Mouse (Mus musculus) heart, adult 2 months (tissue): Measurements from ENCODE around the gene Ralgps1. TPM values are rescaled to one million over a fixed set of nuclear protein-coding genes. Genes with fewer than 3 reads are reported as not detected.

Experiments
- DNase-seq, 2 experiments: peaks; one replicate each; pipeline ENCODE4 v3.0.0; 2021
- H3K27ac ChIP-seq: fragments of 200-600 bp; 2 replicates; pipeline ENCODE4 v1.8.1; 2022
- H3K27me3 ChIP-seq: fragments of 200-500 bp; 2 replicates; pipeline ENCODE4 v1.6.1; 2012; ENCODE audit warnings: mild to moderate bottlenecking, low read length, inconsistent platforms, mixed read lengths; ENCODE audit not compliant: control insufficient read depth, insufficient read depth
- H3K36me3 ChIP-seq: fragments of 200-500 bp; 2 replicates; pipeline ENCODE4 v1.6.1; 2012; ENCODE audit warnings: low read length, inconsistent platforms; ENCODE audit not compliant: control insufficient read depth, insufficient read depth
- H3K4me1 ChIP-seq: fragments of 200-500 bp; 2 replicates; pipeline ENCODE4 v1.6.1; 2011; ENCODE audit warnings: low read length; ENCODE audit not compliant: control insufficient read depth, insufficient read depth
- H3K4me3 ChIP-seq: fragments of 200-600 bp; 2 replicates; pipeline ENCODE4 v1.8.1; 2022
- H3K79me2 ChIP-seq: fragments of 200-500 bp; replicated peaks from 2 replicates; pipeline ENCODE4 v1.6.1; 2012; ENCODE audit warnings: mild to moderate bottlenecking, inconsistent platforms, low read length, moderate library complexity, mixed read lengths; ENCODE audit not compliant: control insufficient read depth, insufficient read depth
- H3K9ac ChIP-seq: fragments of 200-500 bp; 2 replicates; pipeline ENCODE4 v1.6.1; 2012; ENCODE audit warnings: low read depth, mild to moderate bottlenecking, control low read depth, inconsistent platforms, low read length, mixed read lengths
- CTCF ChIP-seq: fragments of 200-600 bp; IDR thresholded peaks from 2 replicates; pipeline ENCODE4 v1.8.1; 2022; ENCODE audit warnings: antibody characterized with exemption, mild to moderate bottlenecking, moderate library complexity
- EP300 ChIP-seq: fragments of 200-500 bp; IDR thresholded peaks from 2 replicates; pipeline ENCODE4 v1.6.1; 2011; ENCODE audit warnings: low read depth, low read length, control low read depth; ENCODE audit not compliant: insufficient read depth
- POLR2A ChIP-seq: fragments of 200-500 bp; IDR thresholded peaks from 2 replicates; pipeline ENCODE4 v1.6.1; 2011; ENCODE audit warnings: mild to moderate bottlenecking, low read depth, low read length, control low read depth; ENCODE audit not compliant: insufficient read depth
- WGBS: fragments of 180-500 bp; shearing (Covaris S2); methylation state at CpG from one replicate; pipeline ENCODE4 v1.1.7; 2018; 5-methylcytosine and 5-hydroxymethylcytosine counted together
- intact Hi-C: fragments of 180-260 bp; cut with DNase I; formaldehyde crosslinking; loops from one replicate; pipeline ENCODE4 v1.15.1; 2025
- polyA plus RNA-seq: library from polyadenylated mRNA; depleted of rRNA; stranded (reverse); fragments of >200 nt; gene quantifications from 2 replicates; pipeline ENCODE4 v1.2.3, GENCODE M21; 2012
- total RNA-seq, 2 experiments: library from RNA; stranded (reverse); gene quantifications; 2 replicates each; pipeline ENCODE4 v1.2.3; 2021

Gene Ralgps1
- total and polyA plus RNA-seq, 3 experiments = 3.8 to 5.3 (median 4.9) TPM

- Histone ChIP-seq H3K79me2 (no peaks in the 10 kb centered on the region), H3K27ac (no peak overlapping the region), H3K4me3 (no peak overlapping the region), H3K36me3 (no peaks in the 10 kb centered on the region), H3K4me1 (peaks cover 4% of the 10 kb centered on the region), H3K9ac (no peak overlapping the region), H3K27me3 (no peaks in the 10 kb centered on the region)
- intact Hi-C loops = no loop called here
- no peak for DNase-seq
- WGBS = 74% methylated on average over 7 of the region's 7 CpGs
- TF ChIP-seq POLR2A (no peak), CTCF (no peak), EP300 (no peak)
These were observed 13.9 kb downstream of the Ralgps1 start for GRCm38 (mm10) chr2:33357250-33357838.

GRCm38 (mm10) chr2:33355558-33355957, 15.7 kb downstream of the Ralgps1 start:
- H3K4me3 ChIP-seq = no peak overlapping the region
- intact Hi-C loops = no loop called here
- 67% methylated on average over 6 of the region's 6 CpGs for WGBS
- no peak overlapping the region for H3K27ac ChIP-seq
- H3K27me3 ChIP-seq = no peaks in the 10 kb centered on the region
- TF ChIP-seq CTCF (no peak), EP300 (no peak), POLR2A (no peak)
- H3K79me2 ChIP-seq = no peaks in the 10 kb centered on the region
- no peak overlapping the region for H3K9ac ChIP-seq
- peak; percentile 55 to 60 for DNase-seq
- peaks cover 2% of the 10 kb centered on the region for H3K4me1 ChIP-seq
- H3K36me3 ChIP-seq = no peaks in the 10 kb centered on the region

- intact Hi-C loops = no loop called here
- no peaks in the 10 kb centered on the region for H3K79me2 ChIP-seq
- no peaks in the 10 kb centered on the region for H3K27me3 ChIP-seq
- peak in 1 of 2 experiments; percentile 44 for DNase-seq
- peaks cover 2% of the 10 kb centered on the region for H3K4me1 ChIP-seq
- TF ChIP-seq POLR2A (no peak), EP300 (0 out of 2 replicates have a peak, but pooled peaks have one; percentile 22), CTCF (no peak)
- H3K36me3 ChIP-seq = no peaks in the 10 kb centered on the region
- H3K4me3 ChIP-seq = no peak overlapping the region
- no peak overlapping the region for H3K27ac ChIP-seq
- 63% methylated on average over 5 of the region's 5 CpGs for WGBS
- no peak overlapping the region for H3K9ac ChIP-seq
These were observed 17.9 kb downstream of the Ralgps1 start for GRCm38 (mm10) chr2:33353432-33353831.

- DNase-seq = no peak
- Histone ChIP-seq H3K4me1 (peaks cover 2% of the 10 kb centered on the region), H3K4me3 (no peak overlapping the region), H3K79me2 (no peaks in the 10 kb centered on the region), H3K27ac (peak overlapping the region; percentile 27), H3K36me3 (no peaks in the 10 kb centered on the region), H3K9ac (peak overlapping the region; percentile 6; the same call in 1 of the 2 replicates), H3K27me3 (no peaks in the 10 kb centered on the region)
- TF ChIP-seq EP300 = no peak
- no peak for TF ChIP-seq POLR2A
- no peak for TF ChIP-seq CTCF
- 82% methylated on average over 3 of the region's 3 CpGs for WGBS
- intact Hi-C loops = no loop called here
These were observed 19.8 kb downstream of the Ralgps1 start for GRCm38 (mm10) chr2:33351449-33351848.

- intact Hi-C loops = no loop called here
- no peaks in the 10 kb centered on the region for H3K27me3 ChIP-seq
These were observed 20.4 kb downstream of the Ralgps1 start for GRCm38 (mm10) chr2:33350921-33351320.

GRCm38 (mm10) chr2:33349581-33349980, 21.7 kb downstream of the Ralgps1 start:
- no peak overlapping the region for H3K27ac ChIP-seq
- intact Hi-C loops = loop anchor here (1.0 to 2.0 kb wide), 2 partner anchors 131 to 195 kb away; no protein-coding TSS in a partner anchor
- no peaks in the 10 kb centered on the region for H3K36me3 ChIP-seq
- H3K4me1 ChIP-seq = peaks cover 2% of the 10 kb centered on the region; the same call in 1 of the 2 replicates
- no peaks in the 10 kb centered on the region for H3K27me3 ChIP-seq
- 58% methylated on average over 2 of the region's 2 CpGs for WGBS
- no peak overlapping the region for H3K4me3 ChIP-seq
- TF ChIP-seq CTCF = no peak
- TF ChIP-seq EP300 = no peak
- TF ChIP-seq POLR2A = no peak
- no peak for DNase-seq
- no peak overlapping the region for H3K9ac ChIP-seq
- H3K79me2 ChIP-seq = no peaks in the 10 kb centered on the region

More at GRCm38 (mm10) chr2:33350921-33351320, 20.4 kb downstream of the Ralgps1 start:
- H3K9ac ChIP-seq = 0 out of 2 replicates have a peak overlapping the region, but pooled peaks have one; percentile 6
- WGBS = 74% methylated on average over 6 of the region's 6 CpGs
- no peak overlapping the region for H3K4me3 ChIP-seq
- TF ChIP-seq POLR2A = no peak
- no peak for TF ChIP-seq CTCF
- no peak for TF ChIP-seq EP300
- no peaks in the 10 kb centered on the region for H3K79me2 ChIP-seq
- peak in 1 of 2 experiments; percentile 21 for DNase-seq
- no peaks in the 10 kb centered on the region for H3K36me3 ChIP-seq
- peak overlapping the region; percentile 36 for H3K27ac ChIP-seq
- H3K4me1 ChIP-seq = peaks cover 2% of the 10 kb centered on the region
